Mouse (Mus musculus): ENCODE data around the gene Suclg2. TPM values are rescaled to one million over a fixed set of nuclear protein-coding genes. Genes with fewer than 3 reads are reported as not detected.
A peak's percentile ranks its signal among the peaks of the same experiment; 100 is the strongest.

Suclg2 gene
- total RNA-seq (2014; rRNA removed) (137 and 153 TPM in 2 replicates), polyA plus RNA-seq (2012; rRNA removed) (54.0 and 61.2 TPM in 2 replicates)

DNA sequence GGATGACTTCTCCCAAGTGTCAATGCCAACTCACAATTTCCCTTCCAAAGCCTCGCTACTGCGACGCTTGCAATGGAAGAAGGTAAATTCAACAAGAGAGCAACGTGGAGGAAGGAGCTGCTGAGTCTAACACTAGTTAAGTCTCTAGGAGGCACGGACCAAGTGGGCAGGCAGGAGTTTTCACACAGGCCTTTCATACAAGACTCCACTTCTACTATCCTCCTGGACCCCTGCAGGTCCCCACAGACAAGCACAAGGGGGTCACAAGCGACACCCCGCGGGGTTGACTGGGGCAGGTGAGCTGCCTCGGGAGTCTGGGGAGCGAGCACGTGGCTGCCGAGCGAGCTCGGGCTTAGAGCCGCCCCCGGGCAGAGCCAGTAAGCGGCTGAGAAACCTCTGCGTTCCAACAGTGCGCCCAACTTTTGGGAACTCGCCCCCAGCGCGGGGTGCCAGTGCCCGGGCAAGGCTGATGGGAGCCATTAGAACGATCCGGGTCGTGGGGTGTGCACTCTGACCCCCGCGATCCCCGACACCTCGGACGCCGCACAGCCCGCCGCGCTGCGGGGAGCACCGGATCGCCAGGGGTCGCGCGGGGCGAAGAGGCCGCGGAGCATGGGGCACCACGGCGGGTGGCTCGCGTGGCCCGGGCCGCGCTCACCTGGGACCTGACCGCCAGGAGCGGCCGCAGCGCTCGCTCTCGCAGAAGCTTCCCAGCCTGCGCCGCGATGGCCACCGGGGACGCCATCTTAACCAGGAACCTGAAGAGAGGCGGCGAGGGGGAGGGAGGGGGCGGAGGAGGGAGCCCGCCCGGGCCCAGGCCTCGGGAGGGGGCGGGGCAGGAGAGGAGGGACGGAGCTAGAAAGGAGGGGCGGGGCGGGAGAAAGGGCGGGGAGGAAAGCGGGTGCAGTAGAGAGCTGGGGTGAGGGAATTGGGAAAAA is at the start of gene Suclg2:
TSS of gene Suclg2 (minus strand) at position 770 of the 938 bp plus-strand sequence.
- under 1% methylated on average over 56 of the region's 74 CpGs for WGBS
- Histone ChIP-seq H3K4me1 (ENCODE audit: control insufficient read depth, insufficient read depth, low read length) (peaks cover 28% of the 10 kb centered on the region), H3K9ac (ENCODE audit: low read depth, low read length) (peak within 1 kb of the TSS; percentile 99), H3K27me3 (ENCODE audit: control insufficient read depth, insufficient read depth, low read length) (no peaks in the 10 kb centered on the region), H3K27ac (replicated peaks; ENCODE audit: insufficient read depth, low read depth, low read length) (peak within 1 kb of the TSS; percentile 97), H3K79me2 (ENCODE audit: control insufficient read depth, insufficient read depth, low read length) (peaks cover 27% of the 10 kb centered on the region; the same call in 1 of the 2 replicates), H3K36me3 (ENCODE audit: control insufficient read depth, insufficient read depth, low read length) (no peaks in the 10 kb centered on the region), H3K4me3 (ENCODE audit: insufficient read depth, low read depth, low read length) (peak within 1 kb of the TSS; percentile 93)
- DNase-seq (ENCODE audit: extremely low read depth, low read depth, low spot score), result peak; percentile 79
- no peak for TF ChIP-seq CTCF (IDR thresholded peaks at IDR 0.05; ENCODE audit: low read depth, low read length)
- TF ChIP-seq POLR2A (IDR thresholded peaks at IDR 0.05; ENCODE audit: extremely low read depth, insufficient read depth, low read length), result peak; percentile 69

- no peaks in the 10 kb centered on the region for H3K27me3 ChIP-seq (ENCODE audit: control insufficient read depth, insufficient read depth, low read length)
- no peaks in the 10 kb centered on the region for H3K36me3 ChIP-seq (ENCODE audit: control insufficient read depth, insufficient read depth, low read length)
- no peak for TF ChIP-seq POLR2A (IDR thresholded peaks at IDR 0.05; ENCODE audit: extremely low read depth, insufficient read depth, low read length)
- no peak for TF ChIP-seq CTCF (IDR thresholded peaks at IDR 0.05; ENCODE audit: low read depth, low read length)
- H3K79me2 ChIP-seq (ENCODE audit: control insufficient read depth, insufficient read depth, low read length), result no peaks in the 10 kb centered on the region
- H3K4me3 ChIP-seq (ENCODE audit: insufficient read depth, low read depth, low read length), result no peak overlapping the region
- no peaks in the 10 kb centered on the region for H3K4me1 ChIP-seq (ENCODE audit: control insufficient read depth, insufficient read depth, low read length)
- no peak overlapping the region for H3K9ac ChIP-seq (ENCODE audit: low read depth, low read length)
- no peak overlapping the region for H3K27ac ChIP-seq (replicated peaks; ENCODE audit: insufficient read depth, low read depth, low read length)
- 72% methylated on average over 4 of the region's 4 CpGs for WGBS
- no peak for DNase-seq (ENCODE audit: extremely low read depth, low read depth, low spot score)
Measured at GRCm38 (mm10) chr6:95766566-95766965, 48.0 kb upstream of the Suclg2 start.

DNA sequence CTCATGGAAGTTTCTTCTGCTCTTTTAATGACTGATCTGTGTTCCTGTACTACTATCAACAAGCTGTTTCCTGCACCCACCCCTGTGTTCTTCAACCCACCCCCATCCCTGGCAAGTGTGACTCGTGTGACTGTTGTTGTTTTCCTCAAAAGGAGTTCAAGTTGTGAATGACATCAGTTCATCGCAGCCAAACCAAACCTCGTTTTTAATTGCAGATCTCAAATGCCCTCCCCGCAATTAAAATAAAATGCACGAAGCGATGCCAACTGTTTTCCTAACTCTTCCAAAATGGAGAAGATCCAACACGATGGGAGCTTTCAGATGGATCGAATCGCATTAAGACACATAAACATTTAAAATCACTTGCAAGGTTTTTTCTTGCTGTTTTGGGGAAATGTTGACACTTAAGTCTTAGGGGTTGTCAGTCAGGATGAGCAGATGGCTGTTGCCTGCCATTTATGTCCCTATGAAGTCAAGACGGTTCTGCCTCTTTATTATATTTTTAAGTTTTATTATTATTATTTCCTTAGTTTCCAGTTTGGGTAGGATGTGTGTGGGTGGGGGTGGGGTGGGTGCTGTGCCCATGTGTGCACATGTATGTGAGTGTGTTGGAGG is 41.1 kb upstream of the Suclg2 start:
- Histone ChIP-seq H3K27ac (replicated peaks; ENCODE audit: insufficient read depth, low read depth, low read length) (no peak overlapping the region), H3K36me3 (ENCODE audit: control insufficient read depth, insufficient read depth, low read length) (no peaks in the 10 kb centered on the region), H3K9ac (ENCODE audit: low read depth, low read length) (no peak overlapping the region), H3K4me3 (ENCODE audit: insufficient read depth, low read depth, low read length) (no peak overlapping the region), H3K27me3 (ENCODE audit: control insufficient read depth, insufficient read depth, low read length) (no peaks in the 10 kb centered on the region), H3K4me1 (ENCODE audit: control insufficient read depth, insufficient read depth, low read length) (no peaks in the 10 kb centered on the region), H3K79me2 (ENCODE audit: control insufficient read depth, insufficient read depth, low read length) (no peaks in the 10 kb centered on the region)
- TF ChIP-seq CTCF (IDR thresholded peaks at IDR 0.05; ENCODE audit: low read depth, low read length), result no peak
- TF ChIP-seq POLR2A (IDR thresholded peaks at IDR 0.05; ENCODE audit: extremely low read depth, insufficient read depth, low read length), result no peak
- no peak for DNase-seq (ENCODE audit: extremely low read depth, low read depth, low spot score)
- 85% methylated on average over 10 of the region's 10 CpGs for WGBS

DNA sequence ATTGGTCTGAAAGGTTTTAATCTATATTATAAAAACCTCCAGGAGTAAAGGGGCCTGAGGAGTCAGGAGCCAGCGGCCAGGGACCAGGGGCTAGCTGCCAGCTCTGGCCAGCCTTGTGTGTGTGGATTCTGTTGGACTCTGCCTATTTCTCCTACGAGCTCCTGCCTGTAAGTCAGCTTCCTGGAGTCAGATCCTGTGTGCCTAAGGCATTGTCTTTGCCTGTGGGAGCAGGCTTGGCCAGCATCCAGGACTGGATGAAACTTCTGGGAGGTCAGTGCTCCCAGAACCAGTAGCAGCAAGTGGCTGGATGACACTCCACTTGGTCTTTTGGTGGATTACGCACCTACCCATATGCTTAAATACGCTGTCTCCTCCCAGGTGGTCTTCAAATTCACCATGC is 23.8 kb upstream of the Suclg2 start:
- H3K4me3 ChIP-seq (ENCODE audit: insufficient read depth, low read depth, low read length), result no peak overlapping the region
- H3K27ac ChIP-seq (replicated peaks; ENCODE audit: insufficient read depth, low read depth, low read length), result no peak overlapping the region
- no peaks in the 10 kb centered on the region for H3K27me3 ChIP-seq (ENCODE audit: control insufficient read depth, insufficient read depth, low read length)
- no peak overlapping the region for H3K9ac ChIP-seq (ENCODE audit: low read depth, low read length)
- no peaks in the 10 kb centered on the region for H3K36me3 ChIP-seq (ENCODE audit: control insufficient read depth, insufficient read depth, low read length)
- TF ChIP-seq POLR2A (IDR thresholded peaks at IDR 0.05; ENCODE audit: extremely low read depth, insufficient read depth, low read length) (no peak), CTCF (IDR thresholded peaks at IDR 0.05; ENCODE audit: low read depth, low read length) (no peak)
- H3K4me1 ChIP-seq (ENCODE audit: control insufficient read depth, insufficient read depth, low read length), result no peaks in the 10 kb centered on the region
- WGBS, result 65% methylated on average over 4 of the region's 4 CpGs
- DNase-seq (ENCODE audit: extremely low read depth, low read depth, low spot score), result no peak
- H3K79me2 ChIP-seq (ENCODE audit: control insufficient read depth, insufficient read depth, low read length), result no peaks in the 10 kb centered on the region

GRCm38 (mm10) chr6:95731570-95732367 is 13.2 kb upstream of the Suclg2 start:
- Histone ChIP-seq H3K27me3 (ENCODE audit: control insufficient read depth, insufficient read depth, low read length) (no peaks in the 10 kb centered on the region), H3K4me3 (ENCODE audit: insufficient read depth, low read depth, low read length) (no peak overlapping the region), H3K4me1 (ENCODE audit: control insufficient read depth, insufficient read depth, low read length) (no peaks in the 10 kb centered on the region), H3K9ac (ENCODE audit: low read depth, low read length) (no peak overlapping the region), H3K79me2 (ENCODE audit: control insufficient read depth, insufficient read depth, low read length) (no peaks in the 10 kb centered on the region), H3K27ac (replicated peaks; ENCODE audit: insufficient read depth, low read depth, low read length) (no peak overlapping the region), H3K36me3 (ENCODE audit: control insufficient read depth, insufficient read depth, low read length) (no peaks in the 10 kb centered on the region)
- TF ChIP-seq CTCF (IDR thresholded peaks at IDR 0.05; ENCODE audit: low read depth, low read length) (no peak), POLR2A (IDR thresholded peaks at IDR 0.05; ENCODE audit: extremely low read depth, insufficient read depth, low read length) (no peak)
- WGBS, result 70% methylated on average over 11 of the region's 11 CpGs
- DNase-seq (ENCODE audit: extremely low read depth, low read depth, low spot score), result no peak

Measured in liver, adult 2 months (tissue).